Mouse (Mus musculus): ENCODE measurements around the gene Oas1h.
"Not testable (repeated sequence)": the region's sequence is repeated elsewhere in the genome, so short reads cannot be mapped to it uniquely, and the experiment has no call there.

DNA sequence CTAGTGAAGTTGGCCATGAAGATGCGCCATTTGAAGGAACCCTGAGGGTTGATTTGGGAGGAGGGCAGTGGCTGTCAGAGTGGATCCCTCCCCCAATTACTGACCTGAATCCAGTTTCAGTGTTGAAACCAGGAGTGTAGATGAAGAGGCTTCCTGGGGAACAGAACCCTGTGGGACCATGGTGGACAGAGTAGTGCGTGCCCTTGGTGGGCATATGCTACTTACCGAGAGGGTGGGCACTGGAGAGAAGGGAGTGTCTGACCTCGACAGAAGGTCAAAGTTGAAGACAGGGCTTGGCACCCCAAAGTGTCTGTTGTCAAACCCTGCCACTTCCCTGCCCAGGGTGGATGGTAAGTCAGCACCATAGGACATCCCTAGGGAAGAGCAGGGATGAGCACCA, 32.6 kb downstream of the Oas1h start:
- not testable (repeated sequence) for TF ChIP-seq CTCF (IDR thresholded peaks at IDR 0.05; ENCODE audit: low read depth); EP300 (optimal IDR thresholded peaks at IDR 0.05)
